Mouse (Mus musculus) myocyte (in vitro differentiated cells): ENCODE results near the gene Tnnt2.

ENCODE experiments used
- CEBPB ChIP-seq: IDR thresholded peaks from 2 replicates; pipeline ENCODE4 v1.6.1; 2011; ENCODE audit warnings: mild to moderate bottlenecking, moderate library complexity; ENCODE audit not compliant: poor library complexity, insufficient read depth, severe bottlenecking
- E2F4 ChIP-seq: IDR thresholded peaks from one replicate; pipeline ENCODE4 v1.6.1; 2011; ENCODE audit warnings: mild to moderate bottlenecking, control low read depth, moderate library complexity; ENCODE audit not compliant: insufficient read depth
- MAX ChIP-seq: IDR thresholded peaks from one replicate; pipeline ENCODE4 v1.6.1; 2011; ENCODE audit warnings: low read depth, mild to moderate bottlenecking, control low read depth
- MYOD1 ChIP-seq, 3 experiments: IDR thresholded peaks; one replicate each; pipeline ENCODE4 v1.6.1; 2011; ENCODE audit warnings: control low read depth in 2 of 3, low read depth in 2 of 3, mild to moderate bottlenecking in 2 of 3, moderate library complexity in 1 of 3; ENCODE audit not compliant: insufficient read length in 2 of 3, control insufficient read depth in 1 of 3
- MYOG ChIP-seq, 3 experiments: IDR thresholded peaks; one replicate each; pipeline ENCODE4 v1.6.1; 2011; ENCODE audit warnings: control low read depth in 2 of 3, low read depth in 2 of 3, mild to moderate bottlenecking in 2 of 3; ENCODE audit not compliant: insufficient read length in 2 of 3, control insufficient read depth in 1 of 3, insufficient read depth in 1 of 3
- POLR2A ChIP-seq: IDR thresholded peaks from one replicate; pipeline ENCODE4 v1.6.1; 2011; ENCODE audit warnings: low read depth, mild to moderate bottlenecking, control low read depth, moderate library complexity; ENCODE audit not compliant: insufficient read length
- POLR2AphosphoS2 ChIP-seq: IDR thresholded peaks from one replicate; pipeline ENCODE4 v1.6.1; 2011; ENCODE audit warnings: low read depth, control low read depth; ENCODE audit not compliant: insufficient read length
- REST ChIP-seq: IDR thresholded peaks from one replicate; pipeline ENCODE4 v1.6.1; 2011; ENCODE audit warnings: mild to moderate bottlenecking, control low read depth, moderate library complexity; ENCODE audit not compliant: insufficient read depth, insufficient read length
- SRF ChIP-seq: IDR thresholded peaks from one replicate; pipeline ENCODE4 v1.6.1; 2011; ENCODE audit warnings: low read depth; ENCODE audit not compliant: control insufficient read depth, insufficient read length
- TCF12 ChIP-seq: IDR thresholded peaks from one replicate; pipeline ENCODE4 v1.6.1; 2011; ENCODE audit warnings: mild to moderate bottlenecking, control low read depth; ENCODE audit not compliant: poor library complexity, insufficient read depth, severe bottlenecking
- TCF3 ChIP-seq: IDR thresholded peaks from one replicate; pipeline ENCODE4 v1.6.1; 2011; ENCODE audit warnings: low read depth, control low read depth; ENCODE audit not compliant: insufficient read length
- USF1 ChIP-seq: IDR thresholded peaks from one replicate; pipeline ENCODE4 v1.6.1; 2011; ENCODE audit warnings: low read depth, mild to moderate bottlenecking, control low read depth, moderate library complexity

GRCm38 (mm10) chr1:135794216-135795134 lies 41.7 kb upstream of the Tnnt2 start:
- TF ChIP-seq CEBPB (peak; percentile 30; the same call in 1 of the 2 replicates), TCF12 (peak; percentile 82), REST (no peak), MYOG (IDR thresholded peaks at IDR 0.05; ENCODE audit: control insufficient read depth in 1 of 3, insufficient read depth in 1 of 3, insufficient read length in 2 of 3, low read depth in 2 of 3) (peak; percentile 83 to 94 (median 89)), POLR2A (no peak), SRF (no peak), MYOD1 (IDR thresholded peaks at IDR 0.05; ENCODE audit: control insufficient read depth in 1 of 3, insufficient read length in 2 of 3, low read depth in 2 of 3) (peak; percentile 62 to 92 (median 86)), TCF3 (peak; percentile 61), USF1 (no peak), POLR2AphosphoS2 (no peak), MAX (no peak), E2F4 (no peak)
